In genomic region chr4:70709126-70709689, GRCm38 (mm10) we compare ENCODE assay signal across 12 mouse cellular contexts.
A peak's percentile ranks its signal among the peaks of the same experiment; 100 is the strongest.
DNase-seq lines count a peak whose midpoint lies in the region; ATAC-seq and TF ChIP-seq lines count a peak whose summit lies in the region.
"Had no signal": no experiment of that assay in that cellular context is flagged by ENCODE, and none has a peak within 500 bp of the region (broad histone marks: within the 10 kb centered on the region; RNA-seq: fewer than 3 reads in every experiment).

No protein-coding gene starts in this region.

- ATAC-seq in hindbrain, embryonic 14.5 days (ENCODE audit: low FRiP score), result no peak
- ATAC-seq in hindbrain, embryonic 11.5 days (ENCODE audit: low FRiP score), result no peak
- ATAC-seq in kidney, postnatal 0 days (replicated peaks; ENCODE audit: low FRiP score, low read depth), result peak; percentile 71

- no peak overlapping the region for H3K4me2 ChIP-seq in hindbrain, embryonic 14.5 days (replicated peaks)
- no peak overlapping the region for H3K4me2 ChIP-seq in hindbrain, embryonic 11.5 days (replicated peaks; ENCODE audit: low read depth, low read length)
- H3K4me2 ChIP-seq in kidney, postnatal 0 days (ENCODE audit: low read length), result no peak overlapping the region
- H3K4me2 ChIP-seq: embryonic facial prominence, embryonic 15.5 days; neural tube, embryonic 12.5 days had no signal

- no peaks in the 10 kb centered on the region for H3K36me3 ChIP-seq in hindbrain, embryonic 14.5 days (replicated peaks; ENCODE audit: control insufficient read depth, insufficient read depth)
- no peaks in the 10 kb centered on the region for H3K36me3 ChIP-seq in hindbrain, embryonic 11.5 days (ENCODE audit: control insufficient read depth, insufficient read depth, low read length)
- no peaks in the 10 kb centered on the region for H3K36me3 ChIP-seq in kidney, postnatal 0 days (ENCODE audit: insufficient read depth, low read length)
- H3K36me3 ChIP-seq: embryonic facial prominence, embryonic 15.5 days; neural tube, embryonic 12.5 days had no signal

- no peak for TF ChIP-seq CTCF in kidney, postnatal 0 days (IDR thresholded peaks at IDR 0.05; ENCODE audit: low read depth)

- H3K27ac ChIP-seq in hindbrain, embryonic 14.5 days, result no peak overlapping the region
- H3K27ac ChIP-seq in hindbrain, embryonic 11.5 days (ENCODE audit: low read depth, low read length), result no peak overlapping the region
- H3K27ac ChIP-seq in kidney, postnatal 0 days, result no peak overlapping the region
- H3K27ac ChIP-seq: embryonic facial prominence, embryonic 15.5 days; liver, embryonic 14.5 days; neural tube, embryonic 12.5 days had no signal

- no peak overlapping the region for H3K4me3 ChIP-seq in hindbrain, embryonic 14.5 days (replicated peaks; ENCODE audit: low read length)
- no peak overlapping the region for H3K4me3 ChIP-seq in hindbrain, embryonic 11.5 days (ENCODE audit: low read depth, low read length)
- H3K4me3 ChIP-seq in kidney, postnatal 0 days (replicated peaks; ENCODE audit: low read depth, low read length), result no peak overlapping the region
- H3K4me3 ChIP-seq: embryonic facial prominence, embryonic 15.5 days; neural tube, embryonic 12.5 days had no signal

- WGBS in hindbrain, embryonic 14.5 days, result 78% methylated on average over 2 of the region's 2 CpGs
- 66% methylated on average over 2 of the region's 2 CpGs for WGBS in hindbrain, embryonic 11.5 days
- WGBS in kidney, postnatal 0 days, result 13% methylated on average over 2 of the region's 2 CpGs

- H3K27me3 ChIP-seq in hindbrain, embryonic 14.5 days (ENCODE audit: control insufficient read depth, insufficient read depth, low read length), result no peaks in the 10 kb centered on the region
- H3K27me3 ChIP-seq in hindbrain, embryonic 11.5 days (ENCODE audit: control insufficient read depth, insufficient read depth, low read length), result no peaks in the 10 kb centered on the region
- no peaks in the 10 kb centered on the region for H3K27me3 ChIP-seq in kidney, postnatal 0 days (ENCODE audit: insufficient read depth, low read length)
- H3K27me3 ChIP-seq: embryonic facial prominence, embryonic 15.5 days; neural tube, embryonic 12.5 days had no signal

- no peaks in the 10 kb centered on the region for H3K4me1 ChIP-seq in hindbrain, embryonic 14.5 days (replicated peaks; ENCODE audit: control insufficient read depth, insufficient read depth, low read length)
- no peaks in the 10 kb centered on the region for H3K4me1 ChIP-seq in hindbrain, embryonic 11.5 days (replicated peaks; ENCODE audit: control insufficient read depth, insufficient read depth, low read length)
- H3K4me1 ChIP-seq in kidney, postnatal 0 days (replicated peaks; ENCODE audit: insufficient read depth, low read length), result no peaks in the 10 kb centered on the region
- H3K4me1 ChIP-seq: embryonic facial prominence, embryonic 15.5 days; neural tube, embryonic 12.5 days had no signal

- no peak overlapping the region for H3K9ac ChIP-seq in hindbrain, embryonic 14.5 days
- no peak overlapping the region for H3K9ac ChIP-seq in hindbrain, embryonic 11.5 days (ENCODE audit: low read depth, low read length)
- H3K9ac ChIP-seq in kidney, postnatal 0 days (ENCODE audit: low read depth, low read length), result no peak overlapping the region
- H3K9ac ChIP-seq: embryonic facial prominence, embryonic 15.5 days; liver, embryonic 14.5 days; neural tube, embryonic 12.5 days had no signal

- no peaks in the 10 kb centered on the region for H3K9me3 ChIP-seq in hindbrain, embryonic 14.5 days (ENCODE audit: control insufficient read depth, low read length)
- H3K9me3 ChIP-seq in hindbrain, embryonic 11.5 days (ENCODE audit: control insufficient read depth, low read length), result no peaks in the 10 kb centered on the region
- H3K9me3 ChIP-seq in kidney, postnatal 0 days (replicated peaks; ENCODE audit: low read length), result no peaks in the 10 kb centered on the region
- H3K9me3 ChIP-seq: embryonic facial prominence, embryonic 15.5 days; neural tube, embryonic 12.5 days had no signal

- peak; percentile 12 to 16 for DNase-seq in cerebellum, postnatal 10 days
- no peak for DNase-seq in cerebellum, adult 9-10 months
- DNase-seq in hindbrain, embryonic 14.5 days (ENCODE audit: low spot score), result peak; percentile 32
- no peak for DNase-seq in hindbrain, embryonic 11.5 days (ENCODE audit: low spot score)
- peak; percentile 68 for DNase-seq in adrenal gland, postnatal 14 days
- DNase-seq in kidney, postnatal 0 days (ENCODE audit: low spot score), result peak; percentile 92
- no peak for DNase-seq in frontal cortex, postnatal 14 days (ENCODE audit: low spot score in 2 of 2)
- DNase-seq in cerebellum, adult 11 months, result no peak
- DNase-seq: cerebellum, adult 11-12 months had no signal

Comparison
In these comparisons a context has a peak if more than half of its experiments do, and no peak if none do; other contexts are left out.
1. DNase-seq: peak in cerebellum, postnatal 10 days (2 of 2), hindbrain, embryonic 14.5 days (single experiment), adrenal gland, postnatal 14 days (single experiment) and kidney, postnatal 0 days (single experiment); none in cerebellum, adult 9-10 months (single experiment), hindbrain, embryonic 11.5 days (single experiment), frontal cortex, postnatal 14 days (0 of 2) and cerebellum, adult 11 months (single experiment).